Mouse (Mus musculus): ENCODE measurements around the gene Ptx4. TPM values are rescaled to one million over a fixed set of nuclear protein-coding genes. Genes with fewer than 3 reads are reported as not detected.
A peak's percentile ranks its signal among the peaks of the same experiment; 100 is the strongest.

The Ptx4 gene
- polyA plus RNA-seq, 1 experiment, result not detected

- H3K27ac ChIP-seq (ENCODE audit: insufficient read depth, low read depth, low read length), result no peak overlapping the region
- no peak for TF ChIP-seq POLR2A (IDR thresholded peaks at IDR 0.05; ENCODE audit: borderline replicate concordance, low read depth, low read length)
- H3K4me1 ChIP-seq (ENCODE audit: control insufficient read depth, insufficient read depth, low read length), result peaks cover 9% of the 10 kb centered on the region
Observed at GRCm38 (mm10) chr17:25130060-25130459, 9.5 kb downstream of the Ptx4 start.

GRCm38 (mm10) chr17:25133275-25133698 is 12.7 kb downstream of the Ptx4 start, which contains the start of gene Clcn7:
Gene Clcn7, plus strand, starts transcription at chr17:25133391.
- no peak for TF ChIP-seq POLR2A (IDR thresholded peaks at IDR 0.05; ENCODE audit: borderline replicate concordance, low read depth, low read length)
- TF ChIP-seq CTCF (IDR thresholded peaks at IDR 0.05; ENCODE audit: low read depth, low read length), result no peak
- H3K27ac ChIP-seq (ENCODE audit: insufficient read depth, low read depth, low read length), result peak within 1 kb of the TSS; percentile 88
- H3K4me1 ChIP-seq (ENCODE audit: control insufficient read depth, insufficient read depth, low read length), result peaks cover 24% of the 10 kb centered on the region
- H3K4me3 ChIP-seq (ENCODE audit: insufficient read depth, low read length), result peak within 1 kb of the TSS; percentile 98

More at GRCm38 (mm10) chr17:25130060-25130459, 9.5 kb downstream of the Ptx4 start:
- no peak overlapping the region for H3K4me3 ChIP-seq (ENCODE audit: insufficient read depth, low read length)

GRCm38 (mm10) chr17:25135622-25136021 is 15.1 kb downstream of the Ptx4 start:
- H3K4me1 ChIP-seq (ENCODE audit: control insufficient read depth, insufficient read depth, low read length), result peaks cover 32% of the 10 kb centered on the region
- H3K4me3 ChIP-seq (ENCODE audit: insufficient read depth, low read length), result peak overlapping the region; percentile 70
- peak overlapping the region; percentile 86 for H3K27ac ChIP-seq (ENCODE audit: insufficient read depth, low read depth, low read length)
- no peak for TF ChIP-seq POLR2A (IDR thresholded peaks at IDR 0.05; ENCODE audit: borderline replicate concordance, low read depth, low read length)
- TF ChIP-seq CTCF (IDR thresholded peaks at IDR 0.05; ENCODE audit: low read depth, low read length), result no peak

GRCm38 (mm10) chr17:25138803-25139202 is 18.2 kb downstream of the Ptx4 start:
- Histone ChIP-seq H3K4me3 (ENCODE audit: insufficient read depth, low read length) (peak overlapping the region; percentile 22; the same call in 1 of the 2 replicates), H3K4me1 (ENCODE audit: control insufficient read depth, insufficient read depth, low read length) (peaks cover 54% of the 10 kb centered on the region), H3K27ac (ENCODE audit: insufficient read depth, low read depth, low read length) (peak overlapping the region; percentile 52)
- TF ChIP-seq POLR2A (IDR thresholded peaks at IDR 0.05; ENCODE audit: borderline replicate concordance, low read depth, low read length) (no peak), CTCF (IDR thresholded peaks at IDR 0.05; ENCODE audit: low read depth, low read length) (no peak)

DNA sequence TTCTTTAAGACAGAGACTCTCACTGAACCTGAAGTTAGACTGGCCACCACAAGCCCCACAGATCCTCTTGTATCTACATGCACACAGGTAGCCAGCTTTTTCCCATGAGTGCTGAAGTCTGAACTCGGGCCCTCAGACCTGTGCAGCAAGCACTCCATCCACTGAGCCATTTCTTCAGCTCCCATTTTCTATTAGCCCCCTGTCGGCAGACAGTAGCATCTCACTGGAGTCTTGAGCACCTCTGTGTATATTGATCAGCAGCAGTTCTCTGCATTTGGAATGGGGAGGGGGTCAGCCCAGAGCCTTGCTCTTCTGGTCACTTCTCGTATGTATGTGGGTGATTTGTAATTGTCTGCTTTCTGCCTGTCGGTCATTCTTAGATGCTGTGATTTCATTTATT is 19.4 kb downstream of the Ptx4 start:
- peaks cover 54% of the 10 kb centered on the region for H3K4me1 ChIP-seq (ENCODE audit: control insufficient read depth, insufficient read depth, low read length)
- peak overlapping the region; percentile 9; the same call in 1 of the 2 replicates for H3K4me3 ChIP-seq (ENCODE audit: insufficient read depth, low read length)
- TF ChIP-seq POLR2A (IDR thresholded peaks at IDR 0.05; ENCODE audit: borderline replicate concordance, low read depth, low read length), result no peak
- no peak for TF ChIP-seq CTCF (IDR thresholded peaks at IDR 0.05; ENCODE audit: low read depth, low read length)
- peak overlapping the region; percentile 20; the same call in 1 of the 2 replicates for H3K27ac ChIP-seq (ENCODE audit: insufficient read depth, low read depth, low read length)

DNA sequence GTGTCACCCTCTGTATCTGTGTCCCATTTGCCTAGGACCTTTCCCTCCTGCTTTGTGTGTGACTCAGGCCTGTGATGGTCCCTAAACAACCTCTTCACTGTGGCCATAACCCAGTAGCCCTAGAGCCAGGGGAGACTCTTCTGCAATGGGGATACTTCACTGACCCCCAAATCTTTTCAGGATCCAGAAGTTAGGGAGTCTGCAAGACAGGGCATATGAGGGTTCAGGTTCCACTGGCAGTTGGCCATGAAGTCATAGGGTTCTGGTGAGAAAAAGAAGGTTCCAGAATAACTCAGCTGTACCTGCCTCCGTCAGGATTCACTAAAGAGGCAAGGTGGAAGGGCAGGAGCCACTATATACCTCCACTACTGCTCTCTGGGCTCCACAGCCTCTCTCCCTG is 41.6 kb downstream of the Ptx4 start, which contains the start of gene Ccdc154:
TSS of gene Ccdc154 (plus strand) at position 301 of the 400 bp plus-strand sequence.
- Histone ChIP-seq H3K4me3 (ENCODE audit: insufficient read depth, low read length) (no peak within 1 kb of the TSS), H3K4me1 (ENCODE audit: control insufficient read depth, insufficient read depth, low read length) (no peaks in the 10 kb centered on the region), H3K27ac (ENCODE audit: insufficient read depth, low read depth, low read length) (no peak within 1 kb of the TSS)
- TF ChIP-seq CTCF (IDR thresholded peaks at IDR 0.05; ENCODE audit: low read depth, low read length) (no peak), POLR2A (IDR thresholded peaks at IDR 0.05; ENCODE audit: borderline replicate concordance, low read depth, low read length) (no peak)

- no peaks in the 10 kb centered on the region for H3K4me1 ChIP-seq (ENCODE audit: control insufficient read depth, insufficient read depth, low read length)
- H3K4me3 ChIP-seq (ENCODE audit: insufficient read depth, low read length), result no peak overlapping the region
- TF ChIP-seq CTCF (IDR thresholded peaks at IDR 0.05; ENCODE audit: low read depth, low read length) (no peak), POLR2A (IDR thresholded peaks at IDR 0.05; ENCODE audit: borderline replicate concordance, low read depth, low read length) (no peak)
- no peak overlapping the region for H3K27ac ChIP-seq (ENCODE audit: insufficient read depth, low read depth, low read length)
Observed at GRCm38 (mm10) chr17:25163387-25163786, 42.8 kb downstream of the Ptx4 start.

DNA sequence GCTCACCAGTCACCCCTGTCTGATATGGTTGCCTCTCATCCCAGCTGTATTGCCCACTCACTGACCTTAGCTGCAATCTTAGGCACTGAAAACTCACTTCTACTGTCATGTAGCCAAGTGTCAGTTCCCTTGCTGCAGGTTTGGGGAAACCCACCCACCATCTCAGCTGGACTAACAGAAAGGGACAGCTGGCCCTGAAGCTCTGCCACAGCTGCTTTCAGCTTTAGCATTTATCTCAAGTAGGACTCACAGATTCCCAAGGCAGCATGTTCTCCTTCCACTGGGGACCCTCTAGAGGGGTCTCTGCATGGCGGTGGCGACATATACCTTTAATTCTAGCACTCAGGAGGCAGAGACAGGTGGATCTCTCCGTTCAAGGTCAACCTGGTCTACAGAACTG is 44.2 kb downstream of the Ptx4 start:
- Histone ChIP-seq H3K4me1 (ENCODE audit: control insufficient read depth, insufficient read depth, low read length) (no peaks in the 10 kb centered on the region), H3K27ac (ENCODE audit: insufficient read depth, low read depth, low read length) (no peak overlapping the region), H3K4me3 (ENCODE audit: insufficient read depth, low read length) (no peak overlapping the region)
- TF ChIP-seq CTCF (IDR thresholded peaks at IDR 0.05; ENCODE audit: low read depth, low read length) (no peak), POLR2A (IDR thresholded peaks at IDR 0.05; ENCODE audit: borderline replicate concordance, low read depth, low read length) (no peak)

DNA sequence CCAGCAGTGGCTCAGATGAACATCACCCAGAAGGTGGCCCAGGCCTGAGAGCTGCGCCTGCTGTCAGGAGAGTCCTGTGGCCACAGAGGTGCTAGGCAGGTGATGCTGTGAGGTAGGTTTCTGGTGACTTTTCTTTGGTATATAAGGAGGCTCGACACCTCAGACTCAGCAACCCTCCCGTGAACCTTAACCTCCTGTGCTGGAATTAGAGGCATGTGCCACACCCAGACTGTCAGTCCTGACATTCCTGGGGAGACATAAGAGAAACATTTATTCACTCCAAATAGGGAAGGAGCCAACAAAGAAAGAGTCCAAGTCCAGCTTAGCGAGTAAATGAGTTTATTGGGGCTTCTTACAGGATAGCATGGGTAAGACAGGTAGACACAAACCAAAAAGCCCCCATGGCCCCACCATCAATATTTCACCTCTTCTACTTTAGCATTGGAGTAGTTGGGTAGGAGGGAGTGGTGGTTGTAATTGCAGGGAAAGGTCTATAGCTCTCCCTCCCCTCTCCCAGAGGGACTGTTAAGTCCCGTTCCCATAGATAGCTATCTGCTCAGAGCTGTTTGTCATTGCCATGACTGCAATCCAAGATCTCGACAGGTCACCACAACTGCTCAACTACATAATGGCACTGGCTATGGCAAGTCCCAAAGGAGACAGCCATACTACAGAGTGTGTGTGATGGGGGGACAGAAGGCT is 45.6 kb downstream of the Ptx4 start:
- TF ChIP-seq CTCF (IDR thresholded peaks at IDR 0.05; ENCODE audit: low read depth, low read length) (no peak), POLR2A (IDR thresholded peaks at IDR 0.05; ENCODE audit: borderline replicate concordance, low read depth, low read length) (no peak)
- H3K4me3 ChIP-seq (ENCODE audit: insufficient read depth, low read length), result no peak overlapping the region
- H3K27ac ChIP-seq (ENCODE audit: insufficient read depth, low read depth, low read length), result no peak overlapping the region
- no peaks in the 10 kb centered on the region for H3K4me1 ChIP-seq (ENCODE audit: control insufficient read depth, insufficient read depth, low read length)

DNA sequence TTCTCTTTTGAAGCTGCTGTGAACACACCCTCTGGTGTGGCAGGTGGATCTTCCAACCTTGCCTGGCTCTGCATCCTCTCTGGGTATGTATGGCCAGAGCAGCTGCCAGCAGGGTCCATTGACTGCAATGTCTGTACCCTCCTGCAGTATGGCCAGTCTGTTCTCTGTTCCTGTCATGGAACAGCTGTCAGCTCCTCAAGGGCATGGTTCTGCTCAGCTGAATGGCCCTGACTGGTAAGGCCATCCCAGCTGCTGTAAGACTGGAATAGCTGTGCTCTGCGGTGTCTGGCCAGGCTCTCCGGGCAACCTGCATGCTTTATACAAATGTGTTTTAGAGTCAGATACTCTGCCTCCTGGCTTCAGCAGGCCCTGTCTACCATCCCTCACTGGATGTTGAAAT is 49.1 kb downstream of the Ptx4 start:
- Histone ChIP-seq H3K4me1 (ENCODE audit: control insufficient read depth, insufficient read depth, low read length) (no peaks in the 10 kb centered on the region), H3K27ac (ENCODE audit: insufficient read depth, low read depth, low read length) (no peak overlapping the region), H3K4me3 (ENCODE audit: insufficient read depth, low read length) (no peak overlapping the region)
- no peak for TF ChIP-seq POLR2A (IDR thresholded peaks at IDR 0.05; ENCODE audit: borderline replicate concordance, low read depth, low read length)
- no peak for TF ChIP-seq CTCF (IDR thresholded peaks at IDR 0.05; ENCODE audit: low read depth, low read length)

Measured in bone marrow macrophage, adult 2 months (primary cell).